Mouse (Mus musculus): Measurements from ENCODE around the gene Metrnl. TPM values are rescaled to one million over a fixed set of nuclear protein-coding genes. Genes with fewer than 3 reads are reported as not detected.

Gene Metrnl
- polyA plus RNA-seq, 1 experiment from 2014 or later = 4.7 TPM

DNA sequence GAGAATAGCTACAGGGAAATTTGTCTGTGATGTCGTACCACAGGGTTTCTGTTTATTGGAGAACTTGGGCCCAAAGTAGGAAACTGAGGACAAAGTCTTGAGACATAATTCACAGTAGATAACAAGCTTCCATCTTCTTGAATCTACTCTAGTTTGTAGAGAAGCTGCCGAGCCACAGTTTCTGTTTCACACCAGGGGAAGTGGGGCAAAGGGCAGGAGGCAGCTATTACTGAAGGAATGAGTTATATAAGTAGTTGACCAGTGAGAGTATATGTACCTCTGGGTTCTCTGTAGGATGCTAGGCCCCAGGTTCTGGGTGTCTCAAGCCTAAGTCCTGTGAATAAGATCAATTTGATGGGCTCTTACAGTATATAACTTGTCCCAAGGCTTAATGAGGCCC lies 12.2 kb downstream of the Metrnl start:
- peaks cover 2% of the 10 kb centered on the region; the same call in 1 of the 2 replicates for H3K36me3 ChIP-seq (replicated peaks; ENCODE audit: insufficient read depth, low read length)
- no peak overlapping the region for H3K27ac ChIP-seq (ENCODE audit: low read depth)
- no peaks in the 10 kb centered on the region for H3K4me1 ChIP-seq (ENCODE audit: insufficient read depth)
- no peaks in the 10 kb centered on the region for H3K9me3 ChIP-seq (ENCODE audit: low read length)
- TF ChIP-seq CTCF (IDR thresholded peaks at IDR 0.05; ENCODE audit: low read depth) = no peak
- TF ChIP-seq EP300 (IDR thresholded peaks at IDR 0.05; ENCODE audit: low read depth) = no peak
- no peak for DNase-seq
- no peak overlapping the region for H3K4me3 ChIP-seq (ENCODE audit: low read depth, low read length)
- H3K4me2 ChIP-seq (ENCODE audit: low read depth, low read length) = no peak overlapping the region
- no peak overlapping the region for H3K9ac ChIP-seq (replicated peaks)
- 69% methylated on average over 2 of the region's 2 CpGs for whole genome bisulfite sequencing (ENCODE audit: insufficient replicate concordance)
- no peak for ATAC-seq
- H3K27me3 ChIP-seq (ENCODE audit: insufficient read depth, low read length) = no peaks in the 10 kb centered on the region

DNA sequence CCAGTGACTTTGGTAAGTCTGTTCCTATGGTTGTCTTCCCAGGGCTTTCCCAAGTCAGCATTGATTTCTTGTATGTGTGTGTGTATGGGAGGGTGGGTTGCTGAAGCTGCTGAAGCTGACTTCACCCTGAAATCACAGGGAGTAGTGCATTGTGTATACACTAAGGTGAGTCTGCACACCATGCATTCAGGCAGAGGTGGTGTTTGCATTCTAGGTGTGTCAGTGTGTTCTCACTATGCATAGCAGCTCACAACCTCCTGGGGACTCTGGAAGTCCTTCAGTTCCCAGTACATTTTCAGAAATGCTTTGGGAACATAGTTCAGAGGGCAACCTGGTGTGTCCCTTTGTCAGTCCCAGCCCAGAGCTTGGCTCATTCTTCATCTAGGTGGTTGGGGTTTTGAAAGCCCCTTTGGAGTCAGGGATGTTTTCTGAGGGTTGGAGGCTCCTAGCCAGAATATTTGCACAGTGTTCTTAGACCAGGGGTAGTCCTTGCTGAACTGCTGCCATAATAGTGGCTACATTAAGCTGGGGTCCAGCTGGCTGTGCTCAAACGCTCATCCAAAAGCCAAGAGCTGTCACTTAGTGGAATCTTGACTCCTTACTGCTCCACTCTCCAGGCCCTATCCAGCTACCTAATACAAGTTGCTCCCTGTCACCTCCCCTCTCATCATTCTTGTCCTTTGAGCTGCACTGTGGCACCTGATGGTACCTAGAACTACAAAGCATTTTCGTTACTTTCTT lies 13.6 kb downstream of the Metrnl start:
- H3K27ac ChIP-seq (ENCODE audit: low read depth) = no peak overlapping the region
- H3K4me1 ChIP-seq (ENCODE audit: insufficient read depth) = no peaks in the 10 kb centered on the region
- H3K4me2 ChIP-seq (ENCODE audit: low read depth, low read length) = no peak overlapping the region
- no peaks in the 10 kb centered on the region for H3K27me3 ChIP-seq (ENCODE audit: insufficient read depth, low read length)
- ATAC-seq (no peak), DNase-seq (no peak)
- peaks cover 2% of the 10 kb centered on the region; the same call in 1 of the 2 replicates for H3K36me3 ChIP-seq (replicated peaks; ENCODE audit: insufficient read depth, low read length)
- 74% methylated on average over 2 of the region's 2 CpGs for WGBS (ENCODE audit: insufficient replicate concordance)
- no peak overlapping the region for H3K9ac ChIP-seq (replicated peaks)
- H3K4me3 ChIP-seq (ENCODE audit: low read depth, low read length) = no peak overlapping the region
- no peak for TF ChIP-seq EP300 (IDR thresholded peaks at IDR 0.05; ENCODE audit: low read depth)
- no peak for TF ChIP-seq CTCF (IDR thresholded peaks at IDR 0.05; ENCODE audit: low read depth)
- H3K9me3 ChIP-seq (ENCODE audit: low read length) = no peaks in the 10 kb centered on the region

DNA sequence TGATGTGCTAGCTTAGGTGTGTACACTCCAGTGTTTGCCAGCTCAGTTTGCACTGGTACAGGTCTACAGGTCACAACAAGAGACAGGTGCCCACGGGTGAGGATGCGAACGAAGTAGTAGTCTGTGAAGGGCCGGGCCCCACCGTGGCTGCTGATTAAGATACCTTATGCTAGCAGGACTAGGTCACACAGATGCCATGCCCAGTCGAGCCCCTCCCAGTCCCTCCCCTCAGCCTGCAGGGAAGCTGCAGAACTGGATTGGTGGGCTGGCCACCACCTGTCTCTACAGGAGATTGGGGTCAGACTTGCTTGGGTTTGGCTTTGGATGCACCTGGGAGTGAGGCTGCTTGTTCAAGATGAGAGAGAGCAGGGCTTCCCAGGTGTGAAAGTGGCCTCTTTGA lies 16.4 kb downstream of the Metrnl start:
- TF ChIP-seq CTCF (IDR thresholded peaks at IDR 0.05; ENCODE audit: low read depth) (no peak), EP300 (IDR thresholded peaks at IDR 0.05; ENCODE audit: low read depth) (no peak)
- Histone ChIP-seq H3K27ac (ENCODE audit: low read depth) (no peak overlapping the region), H3K36me3 (replicated peaks; ENCODE audit: insufficient read depth, low read length) (peaks cover 2% of the 10 kb centered on the region; the same call in 1 of the 2 replicates), H3K4me2 (ENCODE audit: low read depth, low read length) (no peak overlapping the region), H3K4me3 (ENCODE audit: low read depth, low read length) (no peak overlapping the region), H3K4me1 (ENCODE audit: insufficient read depth) (no peaks in the 10 kb centered on the region), H3K9ac (replicated peaks) (no peak overlapping the region), H3K9me3 (ENCODE audit: low read length) (no peaks in the 10 kb centered on the region), H3K27me3 (ENCODE audit: insufficient read depth, low read length) (no peaks in the 10 kb centered on the region)
- no peak for DNase-seq
- ATAC-seq = no peak
- WGBS (ENCODE audit: insufficient replicate concordance) = 60% methylated on average over 6 of the region's 6 CpGs

DNA sequence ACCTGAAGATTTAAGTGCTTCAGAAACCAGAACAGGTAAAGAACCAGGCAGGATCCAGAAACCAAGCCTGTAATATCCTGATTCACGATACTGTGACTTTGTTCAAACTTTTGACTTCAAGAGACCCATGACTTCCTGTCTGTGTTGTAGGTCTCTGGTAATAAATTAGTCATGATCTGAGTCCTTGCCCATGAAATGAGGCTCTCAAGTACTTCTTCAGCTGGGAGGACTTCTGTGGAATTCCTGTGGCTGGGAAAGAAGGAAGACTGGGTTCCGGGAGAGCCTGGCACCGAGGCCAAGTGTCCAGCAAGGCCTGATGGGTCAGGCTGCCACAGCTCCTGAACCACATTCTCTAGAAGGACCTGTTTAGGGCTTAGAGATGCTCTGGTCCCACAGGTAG lies 19.4 kb downstream of the Metrnl start:
- H3K4me1 ChIP-seq (ENCODE audit: insufficient read depth) = no peaks in the 10 kb centered on the region
- H3K9ac ChIP-seq (replicated peaks) = no peak overlapping the region
- TF ChIP-seq CTCF (IDR thresholded peaks at IDR 0.05; ENCODE audit: low read depth) (no peak), EP300 (IDR thresholded peaks at IDR 0.05; ENCODE audit: low read depth) (no peak)
- no peaks in the 10 kb centered on the region for H3K9me3 ChIP-seq (ENCODE audit: low read length)
- no peak overlapping the region for H3K27ac ChIP-seq (ENCODE audit: low read depth)
- peaks cover 2% of the 10 kb centered on the region; the same call in 1 of the 2 replicates for H3K36me3 ChIP-seq (replicated peaks; ENCODE audit: insufficient read depth, low read length)
- H3K27me3 ChIP-seq (ENCODE audit: insufficient read depth, low read length) = no peaks in the 10 kb centered on the region
- no peak overlapping the region for H3K4me3 ChIP-seq (ENCODE audit: low read depth, low read length)
- ATAC-seq = no peak
- H3K4me2 ChIP-seq (ENCODE audit: low read depth, low read length) = no peak overlapping the region
- WGBS (ENCODE audit: insufficient replicate concordance) = 68% methylated on average over 3 of the region's 3 CpGs
- DNase-seq = no peak

- Histone ChIP-seq H3K4me3 (ENCODE audit: low read depth, low read length) (no peak overlapping the region), H3K9ac (replicated peaks) (no peak overlapping the region), H3K27me3 (ENCODE audit: insufficient read depth, low read length) (no peaks in the 10 kb centered on the region), H3K9me3 (ENCODE audit: low read length) (no peaks in the 10 kb centered on the region), H3K4me2 (ENCODE audit: low read depth, low read length) (no peak overlapping the region), H3K27ac (ENCODE audit: low read depth) (no peak overlapping the region), H3K4me1 (ENCODE audit: insufficient read depth) (no peaks in the 10 kb centered on the region), H3K36me3 (replicated peaks; ENCODE audit: insufficient read depth, low read length) (no peaks in the 10 kb centered on the region)
- WGBS (ENCODE audit: insufficient replicate concordance) = 56% methylated on average over 2 of the region's 2 CpGs
- no peak for TF ChIP-seq EP300 (IDR thresholded peaks at IDR 0.05; ENCODE audit: low read depth)
- no peak for TF ChIP-seq CTCF (IDR thresholded peaks at IDR 0.05; ENCODE audit: low read depth)
- ATAC-seq = no peak
- DNase-seq = no peak
Measured at GRCm38 (mm10) chr11:121722434-121722833, 21.1 kb downstream of the Metrnl start.

DNA sequence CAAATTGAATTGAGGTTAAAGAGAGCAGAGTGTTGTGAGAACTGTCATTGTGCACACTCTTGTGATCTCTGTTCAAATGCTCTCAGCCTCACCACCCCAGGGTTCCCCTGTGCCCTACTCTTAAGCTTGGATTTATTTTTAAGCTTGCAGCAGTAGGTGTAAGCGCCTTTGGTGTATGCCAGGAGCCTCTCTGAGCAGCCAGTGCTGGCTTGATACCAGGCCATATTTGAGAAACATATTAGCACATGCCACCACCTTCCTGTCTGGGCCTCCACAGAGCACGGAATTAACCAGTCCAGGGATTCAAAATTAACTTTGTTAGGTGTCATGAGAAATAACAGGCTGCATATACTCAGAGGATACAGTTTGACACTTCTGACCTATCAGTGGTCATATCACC lies 25.3 kb downstream of the Metrnl start:
- Histone ChIP-seq H3K4me2 (ENCODE audit: low read depth, low read length) (no peak overlapping the region), H3K4me3 (ENCODE audit: low read depth, low read length) (no peak overlapping the region), H3K9me3 (ENCODE audit: low read length) (no peaks in the 10 kb centered on the region), H3K27me3 (ENCODE audit: insufficient read depth, low read length) (no peaks in the 10 kb centered on the region), H3K4me1 (ENCODE audit: insufficient read depth) (no peaks in the 10 kb centered on the region), H3K27ac (ENCODE audit: low read depth) (no peak overlapping the region), H3K36me3 (replicated peaks; ENCODE audit: insufficient read depth, low read length) (no peaks in the 10 kb centered on the region), H3K9ac (replicated peaks) (no peak overlapping the region)
- DNase-seq (no peak), ATAC-seq (no peak)
- TF ChIP-seq EP300 (IDR thresholded peaks at IDR 0.05; ENCODE audit: low read depth) (no peak), CTCF (IDR thresholded peaks at IDR 0.05; ENCODE audit: low read depth) (no peak)
- WGBS (ENCODE audit: insufficient replicate concordance) = 53% methylated on average over 2 of the region's 2 CpGs

All from liver, postnatal 0 days (tissue).